Mouse (Mus musculus): ENCODE measurements at regions not wholly inside any gene's neighbourhood (a gene's known extent, or its start where the extent isn't known, plus 50 kb on each side); places are given as distances from the start of the nearest gene placed in this dataset.

DNA sequence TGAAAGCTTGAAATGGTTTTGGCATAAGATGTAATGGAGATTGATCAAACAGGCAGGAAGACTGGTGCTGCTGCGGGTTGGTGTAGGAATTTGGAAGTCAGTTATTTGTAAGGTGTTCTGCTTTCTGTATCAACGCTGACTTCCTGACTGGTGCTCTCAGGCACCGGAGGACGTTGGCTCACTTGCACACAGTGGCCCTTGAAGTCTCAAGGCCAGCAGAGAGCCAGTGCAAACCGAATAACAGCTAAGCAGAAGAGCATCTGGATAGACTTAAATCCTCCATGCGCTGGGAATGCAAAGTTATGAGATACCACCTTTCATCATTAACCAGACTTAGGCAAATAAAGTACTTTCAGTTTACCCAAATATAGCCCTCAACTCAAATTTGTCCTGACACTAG, 388.2 kb downstream of the Adamts20 start:
- Histone ChIP-seq H3K4me3 (replicated peaks; ENCODE audit: low read depth, low read length) (no peak overlapping the region), H3K9ac (ENCODE audit: low read depth, low read length) (no peak overlapping the region), H3K9me3 (replicated peaks; ENCODE audit: low read length) (no peaks in the 10 kb centered on the region), H3K36me3 (ENCODE audit: insufficient read depth, low read length) (no peaks in the 10 kb centered on the region), H3K27me3 (ENCODE audit: insufficient read depth, low read length) (no peaks in the 10 kb centered on the region), H3K4me2 (ENCODE audit: low read length) (no peak overlapping the region), H3K4me1 (replicated peaks; ENCODE audit: insufficient read depth, low read length) (no peaks in the 10 kb centered on the region), H3K27ac (no peak overlapping the region)
- DNase-seq (ENCODE audit: low spot score) (no peak), ATAC-seq (replicated peaks; ENCODE audit: low FRiP score, low read depth) (no peak)
- no peak for TF ChIP-seq CTCF (IDR thresholded peaks at IDR 0.05; ENCODE audit: low read depth)
- 85% methylated on average over 6 of the region's 6 CpGs for WGBS

DNA sequence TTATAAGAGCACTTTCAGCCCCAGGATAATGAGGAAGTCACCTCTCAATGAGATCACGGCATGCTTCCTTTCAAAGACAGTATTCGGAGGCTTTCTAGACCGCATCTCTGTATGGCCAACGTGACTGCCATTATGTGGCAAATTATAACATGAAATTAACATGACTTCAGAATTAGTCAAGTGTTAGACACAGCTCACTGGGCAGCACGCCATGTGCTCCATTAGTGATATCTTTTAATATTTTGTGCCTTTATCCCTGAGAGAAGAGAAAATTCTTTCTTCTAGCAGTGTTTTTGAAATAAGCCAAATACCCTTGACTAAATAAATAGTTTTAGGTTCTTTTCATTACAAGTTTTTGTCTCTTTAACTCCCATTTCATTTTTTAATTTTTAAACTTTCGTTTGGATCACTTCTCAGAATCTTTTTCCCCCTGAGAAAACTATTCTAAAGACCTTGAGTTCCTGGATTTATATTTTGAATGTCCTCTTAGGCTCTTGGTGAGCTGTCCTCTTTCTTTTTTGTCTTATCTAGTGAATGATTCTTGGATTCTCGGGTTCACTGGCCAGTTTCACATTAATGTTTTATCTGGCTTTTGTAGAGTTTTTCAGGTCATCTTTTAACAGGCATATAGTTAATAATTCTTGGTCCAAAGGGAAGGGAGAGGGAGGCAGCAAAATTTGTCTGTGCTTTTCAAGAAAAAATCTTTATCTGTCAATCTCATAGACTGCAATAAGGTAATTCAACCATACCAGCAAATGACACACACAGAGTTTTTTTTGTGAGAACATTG, 390.9 kb downstream of the Adamts20 start:
- Histone ChIP-seq H3K27ac (no peak overlapping the region), H3K4me1 (replicated peaks; ENCODE audit: insufficient read depth, low read length) (no peaks in the 10 kb centered on the region), H3K36me3 (ENCODE audit: insufficient read depth, low read length) (no peaks in the 10 kb centered on the region), H3K9me3 (replicated peaks; ENCODE audit: low read length) (no peaks in the 10 kb centered on the region), H3K4me3 (replicated peaks; ENCODE audit: low read depth, low read length) (no peak overlapping the region), H3K9ac (ENCODE audit: low read depth, low read length) (no peak overlapping the region), H3K4me2 (ENCODE audit: low read length) (no peak overlapping the region), H3K27me3 (ENCODE audit: insufficient read depth, low read length) (no peaks in the 10 kb centered on the region)
- TF ChIP-seq CTCF (IDR thresholded peaks at IDR 0.05; ENCODE audit: low read depth): no peak
- ATAC-seq (replicated peaks; ENCODE audit: low FRiP score, low read depth) (no peak), DNase-seq (ENCODE audit: low spot score) (no peak)
- WGBS: 67% methylated on average over 7 of the region's 7 CpGs

DNA sequence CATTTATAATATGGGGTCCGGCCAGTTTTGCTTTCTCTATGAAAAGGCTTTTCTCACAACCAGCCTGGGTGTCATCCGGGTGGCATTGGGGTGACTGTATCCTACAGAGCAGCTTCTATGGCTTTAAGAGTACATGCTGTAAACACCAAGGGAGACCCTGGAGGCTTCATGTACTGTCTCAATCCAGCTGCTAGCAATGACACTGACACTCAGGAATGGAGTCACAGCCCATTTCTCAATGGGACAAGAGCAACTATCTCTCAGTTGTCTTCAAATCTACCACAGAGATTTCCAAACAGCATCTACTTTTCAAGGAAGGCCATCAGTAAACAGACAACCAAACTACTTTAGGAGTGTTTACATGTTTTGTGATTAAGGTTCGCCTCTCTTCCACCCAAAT, 397.5 kb downstream of the Adamts20 start:
- Histone ChIP-seq H3K9ac (ENCODE audit: low read depth, low read length) (no peak overlapping the region), H3K4me2 (ENCODE audit: low read length) (no peak overlapping the region), H3K4me1 (replicated peaks; ENCODE audit: insufficient read depth, low read length) (no peaks in the 10 kb centered on the region), H3K27ac (no peak overlapping the region), H3K36me3 (ENCODE audit: insufficient read depth, low read length) (no peaks in the 10 kb centered on the region), H3K9me3 (replicated peaks; ENCODE audit: low read length) (no peaks in the 10 kb centered on the region), H3K27me3 (ENCODE audit: insufficient read depth, low read length) (no peaks in the 10 kb centered on the region), H3K4me3 (replicated peaks; ENCODE audit: low read depth, low read length) (no peak overlapping the region)
- DNase-seq (ENCODE audit: low spot score) (no peak), ATAC-seq (replicated peaks; ENCODE audit: low FRiP score, low read depth) (no peak)
- no peak for TF ChIP-seq CTCF (IDR thresholded peaks at IDR 0.05; ENCODE audit: low read depth)
- 95% methylated on average over 3 of the region's 3 CpGs for WGBS

DNA sequence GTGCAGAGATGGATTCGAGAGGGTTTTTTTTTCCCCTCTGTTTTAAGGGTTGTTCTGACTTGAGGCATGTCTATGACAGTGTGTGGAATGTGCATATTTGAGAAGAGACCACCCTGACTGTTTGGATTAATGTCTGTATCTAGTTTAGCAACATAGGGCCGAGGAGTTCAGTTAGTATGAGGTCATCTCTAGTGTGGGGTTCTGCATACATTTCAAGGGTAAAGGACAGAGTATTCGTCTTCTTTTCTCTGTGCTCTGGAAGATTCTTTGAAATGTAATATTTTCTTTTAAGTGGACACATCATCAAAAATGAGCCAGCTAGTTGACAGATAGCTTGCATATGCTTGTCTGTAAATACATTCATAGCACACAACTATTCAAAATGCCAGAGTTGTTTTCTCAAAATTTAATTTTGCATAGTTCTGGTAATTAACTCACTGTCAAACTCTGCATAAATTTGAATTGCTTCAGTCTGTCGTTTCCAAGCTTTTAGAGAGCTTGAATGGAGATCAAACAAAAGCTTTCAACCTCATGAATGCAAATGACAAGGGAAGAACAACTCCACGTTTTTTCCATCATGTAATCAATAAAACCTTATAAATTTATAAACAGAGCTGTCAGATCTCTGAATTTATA, 415.5 kb downstream of the Adamts20 start:
- ATAC-seq (replicated peaks; ENCODE audit: low FRiP score, low read depth) (peak; percentile 33; the same call in 1 of the 2 replicates), DNase-seq (ENCODE audit: low spot score) (peak; percentile 88)
- 0 out of 2 replicates have a peak, but pooled peaks cover 4% of the 10 kb centered on the region for H3K4me1 ChIP-seq (replicated peaks; ENCODE audit: insufficient read depth, low read length)
- H3K9ac ChIP-seq (ENCODE audit: low read depth, low read length): no peak overlapping the region
- no peak overlapping the region for H3K4me2 ChIP-seq (ENCODE audit: low read length)
- H3K27me3 ChIP-seq (ENCODE audit: insufficient read depth, low read length): no peaks in the 10 kb centered on the region
- H3K4me3 ChIP-seq (replicated peaks; ENCODE audit: low read depth, low read length): no peak overlapping the region
- H3K36me3 ChIP-seq (ENCODE audit: insufficient read depth, low read length): no peaks in the 10 kb centered on the region
- no peak overlapping the region for H3K27ac ChIP-seq
- TF ChIP-seq CTCF (IDR thresholded peaks at IDR 0.05; ENCODE audit: low read depth): no peak
- 51% methylated on average over 5 of the region's 5 CpGs for WGBS
- H3K9me3 ChIP-seq (replicated peaks; ENCODE audit: low read length): no peaks in the 10 kb centered on the region

DNA sequence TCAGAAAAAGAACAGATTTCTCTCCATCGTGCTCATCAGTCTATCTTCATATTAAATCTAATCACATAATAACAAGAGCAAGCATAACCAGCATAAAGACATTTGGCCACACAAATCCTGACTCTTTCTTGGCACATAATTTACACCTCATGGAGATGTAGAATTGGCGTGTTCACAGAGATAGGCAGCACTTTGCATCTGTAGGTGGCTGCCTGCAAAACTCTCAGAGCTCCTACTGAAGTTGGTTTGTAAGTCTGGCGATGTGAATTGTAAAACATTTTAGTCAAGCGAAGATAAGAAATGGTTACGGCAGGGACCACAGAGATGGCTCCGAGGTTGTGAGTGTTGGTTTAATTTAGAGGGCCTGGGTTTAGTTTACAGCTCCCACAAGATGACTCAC, 419.0 kb downstream of the Adamts20 start:
- H3K4me2 ChIP-seq (ENCODE audit: low read length): no peak overlapping the region
- no peaks in the 10 kb centered on the region for H3K36me3 ChIP-seq (ENCODE audit: insufficient read depth, low read length)
- H3K27me3 ChIP-seq (ENCODE audit: insufficient read depth, low read length): no peaks in the 10 kb centered on the region
- H3K4me1 ChIP-seq (replicated peaks; ENCODE audit: insufficient read depth, low read length): 0 out of 2 replicates have a peak, but pooled peaks cover 4% of the 10 kb centered on the region
- 96% methylated on average over 6 of the region's 6 CpGs for WGBS
- no peak for ATAC-seq (replicated peaks; ENCODE audit: low FRiP score, low read depth)
- H3K9ac ChIP-seq (ENCODE audit: low read depth, low read length): no peak overlapping the region
- no peak overlapping the region for H3K4me3 ChIP-seq (replicated peaks; ENCODE audit: low read depth, low read length)
- no peak for TF ChIP-seq CTCF (IDR thresholded peaks at IDR 0.05; ENCODE audit: low read depth)
- H3K27ac ChIP-seq: no peak overlapping the region
- no peak for DNase-seq (ENCODE audit: low spot score)
- H3K9me3 ChIP-seq (replicated peaks; ENCODE audit: low read length): no peaks in the 10 kb centered on the region; the same call in 1 of the 2 replicates

DNA sequence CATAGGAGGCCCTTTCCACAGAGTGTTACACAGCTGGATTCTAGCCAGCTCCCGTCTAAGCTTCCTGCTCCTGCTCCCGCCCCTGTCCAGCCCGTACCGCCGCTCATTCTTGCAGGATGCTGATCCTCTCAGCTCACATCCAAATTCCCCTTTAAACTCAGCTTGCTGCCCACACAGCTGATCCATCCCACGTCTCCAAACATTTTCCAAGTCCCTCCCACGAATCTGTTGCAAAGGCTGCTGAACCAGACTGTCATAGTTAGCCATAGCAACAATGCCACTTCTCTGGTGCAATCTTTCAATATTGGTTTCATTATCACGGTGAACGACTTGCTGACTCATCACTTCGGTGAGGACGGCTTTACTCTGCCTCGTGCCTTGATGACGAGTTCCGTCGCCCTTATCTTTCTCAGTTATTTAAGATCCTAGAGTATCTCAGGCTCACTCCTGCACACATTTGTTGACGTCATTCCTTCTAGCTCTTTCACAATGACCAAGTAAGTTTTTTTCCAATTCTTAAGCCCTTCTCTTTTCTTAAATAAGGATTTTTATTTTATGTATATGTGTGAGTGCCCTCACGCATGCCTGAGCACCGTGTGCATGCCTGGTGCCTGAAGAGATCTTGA, 420.0 kb downstream of the Adamts20 start:
- TF ChIP-seq CTCF (IDR thresholded peaks at IDR 0.05; ENCODE audit: low read depth): no peak
- H3K9ac ChIP-seq (ENCODE audit: low read depth, low read length): no peak overlapping the region
- H3K4me3 ChIP-seq (replicated peaks; ENCODE audit: low read depth, low read length): no peak overlapping the region
- H3K9me3 ChIP-seq (replicated peaks; ENCODE audit: low read length): no peaks in the 10 kb centered on the region; the same call in 1 of the 2 replicates
- no peaks in the 10 kb centered on the region for H3K36me3 ChIP-seq (ENCODE audit: insufficient read depth, low read length)
- DNase-seq (ENCODE audit: low spot score) (peak; percentile 83), ATAC-seq (replicated peaks; ENCODE audit: low FRiP score, low read depth) (no peak)
- H3K27ac ChIP-seq: no peak overlapping the region
- peak overlapping the region; percentile 23; the same call in 1 of the 2 replicates for H3K4me2 ChIP-seq (ENCODE audit: low read length)
- no peaks in the 10 kb centered on the region for H3K27me3 ChIP-seq (ENCODE audit: insufficient read depth, low read length)
- 0 out of 2 replicates have a peak, but pooled peaks cover 4% of the 10 kb centered on the region for H3K4me1 ChIP-seq (replicated peaks; ENCODE audit: insufficient read depth, low read length)
- 59% methylated on average over 18 of the region's 18 CpGs for WGBS

Data from kidney, postnatal 0 days (tissue).